Comparison of ENCODE assay signal across 17 mouse cellular contexts in the genomic region with DNA sequence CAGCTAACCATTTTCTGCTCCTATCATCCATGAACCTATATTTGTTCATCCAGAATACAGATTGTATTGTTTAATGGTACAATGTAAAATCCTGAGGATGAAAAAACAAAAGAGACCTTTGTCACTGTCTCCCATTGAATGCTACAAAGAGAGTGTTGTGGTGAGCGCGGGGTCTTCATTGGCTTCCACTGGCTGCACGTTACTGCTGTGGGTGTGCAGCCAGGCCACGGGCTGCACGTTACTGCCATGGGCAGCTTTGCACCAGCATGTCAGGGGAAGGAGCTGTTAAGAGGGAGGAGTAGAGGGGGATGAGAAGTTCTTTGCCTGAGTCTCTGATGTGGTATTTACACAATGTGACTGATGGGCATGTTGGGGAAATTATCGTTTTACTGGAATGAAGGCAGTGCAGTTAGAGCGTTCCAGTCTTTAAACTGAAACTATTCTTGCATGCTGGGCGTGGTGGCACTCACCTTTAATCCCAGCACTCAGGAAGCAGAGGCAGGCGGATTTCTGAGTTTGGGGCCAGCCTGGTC.
"Had no signal": no experiment of that assay in that cellular context is flagged by ENCODE, and none has a peak within 500 bp of the region (broad histone marks: within the 10 kb centered on the region; RNA-seq: fewer than 3 reads in every experiment).

No protein-coding gene starts in this region.

- H3K4me1 ChIP-seq: liver, embryonic 13.5 days; lung, embryonic 15.5 days; midbrain, embryonic 15.5 days; neural tube, embryonic 15.5 days had no signal

- H3K36me3 ChIP-seq: lung, embryonic 15.5 days; midbrain, embryonic 15.5 days; neural tube, embryonic 15.5 days had no signal

- DNase-seq: kidney, adult 11 months; kidney, postnatal 36 days; layer of hippocampus, adult 9-11 months; liver; liver, embryonic 13.5 days; liver, postnatal 0 days; lung, postnatal 14 days; right cerebral cortex, postnatal 14 days had no signal

- H3K27me3 ChIP-seq: limb, embryonic 12.5 days; liver, embryonic 13.5 days; lung, embryonic 15.5 days; megakaryocyte, embryonic 14.5 days; midbrain, embryonic 15.5 days; neural tube, embryonic 15.5 days had no signal

- H3K9ac ChIP-seq: limb, embryonic 12.5 days; liver, embryonic 13.5 days; liver, postnatal 0 days; lung, embryonic 15.5 days; midbrain, embryonic 15.5 days; neural tube, embryonic 15.5 days had no signal

- ATAC-seq: liver, postnatal 0 days; midbrain, embryonic 15.5 days had no signal

- H3K4me2 ChIP-seq: limb, embryonic 12.5 days; liver, embryonic 13.5 days; lung, embryonic 15.5 days; midbrain, embryonic 11.5 days; midbrain, embryonic 15.5 days; neural tube, embryonic 15.5 days had no signal

- H3K9me3 ChIP-seq: liver, embryonic 13.5 days; lung, embryonic 15.5 days; megakaryocyte, embryonic 14.5 days; midbrain, embryonic 15.5 days; neural tube, embryonic 15.5 days had no signal

- H3K4me3 ChIP-seq: limb, embryonic 12.5 days; liver, embryonic 13.5 days; lung, embryonic 15.5 days; megakaryocyte, embryonic 14.5 days; midbrain, embryonic 15.5 days; neural tube, embryonic 15.5 days had no signal

- H3K27ac ChIP-seq: kidney, postnatal 0 days; limb, embryonic 12.5 days; liver, embryonic 13.5 days; lung, embryonic 15.5 days; macrophage; midbrain, embryonic 15.5 days; neural tube, embryonic 15.5 days; stomach, postnatal 0 days had no signal
